12 mouse cellular contexts compared by ENCODE assay signal in genomic region chr12:99489001-99489592, GRCm38 (mm10).
"Had no signal": no experiment of that assay in that cellular context is flagged by ENCODE, and none has a peak within 500 bp of the region (broad histone marks: within the 10 kb centered on the region; RNA-seq: fewer than 3 reads in every experiment).

No protein-coding gene starts in this region.

- H3K4me1 ChIP-seq: liver, embryonic 12.5 days had no signal

- H3K27ac ChIP-seq: liver, embryonic 12.5 days; macrophage; stomach, postnatal 0 days had no signal

- H3K36me3 ChIP-seq: kidney, embryonic 15.5 days; liver, embryonic 12.5 days; neural tube, embryonic 15.5 days had no signal

- H3K4me2 ChIP-seq: kidney, embryonic 15.5 days; liver, embryonic 12.5 days; lung, embryonic 14.5 days; neural tube, embryonic 15.5 days had no signal

- H3K27me3 ChIP-seq: kidney, embryonic 15.5 days; liver, embryonic 12.5 days; neural tube, embryonic 15.5 days had no signal

- H3K9ac ChIP-seq: kidney, embryonic 15.5 days; liver, embryonic 12.5 days; lung, embryonic 14.5 days; neural tube, embryonic 15.5 days had no signal

- H3K4me3 ChIP-seq: kidney, embryonic 15.5 days; liver, embryonic 12.5 days; myocyte; neural tube, embryonic 15.5 days had no signal

- DNase-seq: kidney, adult 2 months; kidney, postnatal 14 days; lung, embryonic 14.5 days; lung, postnatal 14 days; midbrain, embryonic 14.5 days; thymus, postnatal 14 days had no signal

- ATAC-seq: liver, embryonic 12.5 days had no signal

- H3K9me3 ChIP-seq: kidney, embryonic 15.5 days; liver, embryonic 12.5 days; neural tube, embryonic 15.5 days had no signal
